Mouse (Mus musculus): ENCODE results near the gene Ing3. TPM values are rescaled to one million over a fixed set of nuclear protein-coding genes. Genes with fewer than 3 reads are reported as not detected.

Ing3 gene
- total RNA-seq, 1 experiment from 2014 or later, result 43.8 TPM

GRCm38 (mm10) chr6:21990181-21991135, 41.1 kb downstream of the Ing3 start:
- no peak for ATAC-seq (replicated peaks; ENCODE audit: low read depth, poor library complexity, severe bottlenecking)

GRCm38 (mm10) chr6:21991151-21991550, 41.8 kb downstream of the Ing3 start:
- no peak for ATAC-seq (replicated peaks; ENCODE audit: low read depth, poor library complexity, severe bottlenecking)

GRCm38 (mm10) chr6:21993070-21993469, 43.7 kb downstream of the Ing3 start:
- ATAC-seq (replicated peaks; ENCODE audit: low read depth, poor library complexity, severe bottlenecking), result no peak

GRCm38 (mm10) chr6:21998131-21998530, 48.8 kb downstream of the Ing3 start:
- peak; percentile 57 for ATAC-seq (replicated peaks; ENCODE audit: low read depth, poor library complexity, severe bottlenecking)

GRCm38 (mm10) chr6:21999025-21999424, 49.7 kb downstream of the Ing3 start:
- no peak for ATAC-seq (replicated peaks; ENCODE audit: low read depth, poor library complexity, severe bottlenecking)

GRCm38 (mm10) chr6:22000086-22000485, 50.7 kb downstream of the Ing3 start:
- no peak for ATAC-seq (replicated peaks; ENCODE audit: low read depth, poor library complexity, severe bottlenecking)

- no peak for ATAC-seq (replicated peaks; ENCODE audit: low read depth, poor library complexity, severe bottlenecking)
Observed at GRCm38 (mm10) chr6:22000881-22001280, 51.5 kb downstream of the Ing3 start.

- ATAC-seq (replicated peaks; ENCODE audit: low read depth, poor library complexity, severe bottlenecking), result no peak
Observed at GRCm38 (mm10) chr6:22001284-22001916, 52.0 kb downstream of the Ing3 start.

GRCm38 (mm10) chr6:22002521-22003199, 53.3 kb downstream of the Ing3 start:
- peak; percentile 82 for ATAC-seq (replicated peaks; ENCODE audit: low read depth, poor library complexity, severe bottlenecking)

- no peak for ATAC-seq (replicated peaks; ENCODE audit: low read depth, poor library complexity, severe bottlenecking)
Observed at GRCm38 (mm10) chr6:22003200-22003587, 53.8 kb downstream of the Ing3 start.

GRCm38 (mm10) chr6:22003959-22004543, 54.7 kb downstream of the Ing3 start:
- ATAC-seq (replicated peaks; ENCODE audit: low read depth, poor library complexity, severe bottlenecking), result no peak

GRCm38 (mm10) chr6:22008346-22008745, 59.0 kb downstream of the Ing3 start:
- ATAC-seq (replicated peaks; ENCODE audit: low read depth, poor library complexity, severe bottlenecking), result no peak

- no peak for ATAC-seq (replicated peaks; ENCODE audit: low read depth, poor library complexity, severe bottlenecking)
Observed at GRCm38 (mm10) chr6:22010258-22010657, 60.9 kb downstream of the Ing3 start.

GRCm38 (mm10) chr6:22010761-22011281, 61.5 kb downstream of the Ing3 start:
- ATAC-seq (replicated peaks; ENCODE audit: low read depth, poor library complexity, severe bottlenecking), result no peak

- ATAC-seq (replicated peaks; ENCODE audit: low read depth, poor library complexity, severe bottlenecking), result no peak
Observed at GRCm38 (mm10) chr6:22011546-22011945, 62.2 kb downstream of the Ing3 start.

- no peak for ATAC-seq (replicated peaks; ENCODE audit: low read depth, poor library complexity, severe bottlenecking)
Observed at GRCm38 (mm10) chr6:22012099-22012498, 62.7 kb downstream of the Ing3 start.

- ATAC-seq (replicated peaks; ENCODE audit: low read depth, poor library complexity, severe bottlenecking), result no peak
Observed at GRCm38 (mm10) chr6:22012501-22012900, 63.1 kb downstream of the Ing3 start.

GRCm38 (mm10) chr6:22013394-22013793, 64.0 kb downstream of the Ing3 start:
- ATAC-seq (replicated peaks; ENCODE audit: low read depth, poor library complexity, severe bottlenecking), result no peak

GRCm38 (mm10) chr6:22014291-22014911, 65.0 kb downstream of the Ing3 start:
- ATAC-seq (replicated peaks; ENCODE audit: low read depth, poor library complexity, severe bottlenecking), result no peak

- ATAC-seq (replicated peaks; ENCODE audit: low read depth, poor library complexity, severe bottlenecking), result no peak
Observed at GRCm38 (mm10) chr6:22017631-22018030, 68.3 kb downstream of the Ing3 start.

Data from common myeloid progenitor, adult 5-6 weeks (primary cell).